Mouse (Mus musculus): ENCODE measurements around the gene Hsf5. TPM values are rescaled to one million over a fixed set of nuclear protein-coding genes. Genes with fewer than 3 reads are reported as not detected.

Gene Hsf5
- polyA plus RNA-seq (2014; fragmentation: Nextera tagmentation; extraction: Ambion mirVana): 0.33 and 0.62 TPM in 2 replicates

DNA sequence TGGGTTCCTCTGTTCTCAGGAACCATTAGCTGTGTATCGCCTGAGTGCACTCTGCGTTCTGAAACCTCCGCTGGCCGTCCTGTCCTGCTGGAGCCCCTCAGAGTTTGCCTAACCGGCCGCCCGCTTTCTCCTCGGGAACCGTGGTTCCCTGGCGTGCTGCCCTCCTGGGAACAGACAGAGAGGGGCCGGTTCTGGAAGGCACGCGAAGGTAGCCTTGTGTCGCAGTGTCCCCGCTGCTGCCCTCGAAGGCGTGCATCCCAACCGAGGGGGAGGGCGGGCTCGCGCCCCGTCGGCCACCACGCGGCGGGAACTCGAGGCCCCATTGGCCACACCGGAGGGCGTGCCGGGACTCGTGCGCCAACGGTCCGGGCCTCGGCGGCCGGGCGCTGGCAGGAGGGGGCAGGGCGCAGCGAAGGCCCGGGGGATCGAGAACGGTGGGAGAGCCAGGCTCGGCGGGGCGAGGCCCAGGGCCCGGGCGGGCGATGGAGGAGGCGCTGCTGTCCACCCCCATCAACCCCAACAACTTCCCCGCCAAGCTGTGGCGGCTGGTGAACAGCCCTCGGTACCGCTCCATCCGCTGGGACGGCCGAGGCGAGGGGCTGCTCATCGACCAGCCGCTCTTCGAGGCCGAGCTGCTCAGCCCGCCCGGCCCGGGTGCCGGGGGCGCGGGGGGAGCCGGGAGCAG lies at the start of gene Hsf5:
Gene Hsf5, plus strand, starts transcription at position 375 of the 685 bp plus-strand sequence.
- H3K36me3 ChIP-seq (ENCODE audit: control insufficient read depth, insufficient read depth, low read length): peaks cover 60% of the 10 kb centered on the region
- WGBS: 88% methylated on average over 43 of the region's 69 CpGs
- H3K4me2 ChIP-seq (ENCODE audit: low read depth, low read length): no peak within 1 kb of the TSS
- no peak for ATAC-seq (ENCODE audit: low read depth)
- H3K9ac ChIP-seq (replicated peaks; ENCODE audit: low read depth, low read length): no peak within 1 kb of the TSS
- no peak within 1 kb of the TSS for H3K27ac ChIP-seq (ENCODE audit: low read depth, low read length)
- H3K9me3 ChIP-seq (ENCODE audit: control insufficient read depth, low read length): no peaks in the 10 kb centered on the region
- H3K27me3 ChIP-seq (ENCODE audit: control insufficient read depth, insufficient read depth, low read length): no peaks in the 10 kb centered on the region
- no peaks in the 10 kb centered on the region for H3K4me1 ChIP-seq (ENCODE audit: control insufficient read depth, insufficient read depth, low read length)
- no peak within 1 kb of the TSS for H3K4me3 ChIP-seq (ENCODE audit: low read depth, low read length)

DNA sequence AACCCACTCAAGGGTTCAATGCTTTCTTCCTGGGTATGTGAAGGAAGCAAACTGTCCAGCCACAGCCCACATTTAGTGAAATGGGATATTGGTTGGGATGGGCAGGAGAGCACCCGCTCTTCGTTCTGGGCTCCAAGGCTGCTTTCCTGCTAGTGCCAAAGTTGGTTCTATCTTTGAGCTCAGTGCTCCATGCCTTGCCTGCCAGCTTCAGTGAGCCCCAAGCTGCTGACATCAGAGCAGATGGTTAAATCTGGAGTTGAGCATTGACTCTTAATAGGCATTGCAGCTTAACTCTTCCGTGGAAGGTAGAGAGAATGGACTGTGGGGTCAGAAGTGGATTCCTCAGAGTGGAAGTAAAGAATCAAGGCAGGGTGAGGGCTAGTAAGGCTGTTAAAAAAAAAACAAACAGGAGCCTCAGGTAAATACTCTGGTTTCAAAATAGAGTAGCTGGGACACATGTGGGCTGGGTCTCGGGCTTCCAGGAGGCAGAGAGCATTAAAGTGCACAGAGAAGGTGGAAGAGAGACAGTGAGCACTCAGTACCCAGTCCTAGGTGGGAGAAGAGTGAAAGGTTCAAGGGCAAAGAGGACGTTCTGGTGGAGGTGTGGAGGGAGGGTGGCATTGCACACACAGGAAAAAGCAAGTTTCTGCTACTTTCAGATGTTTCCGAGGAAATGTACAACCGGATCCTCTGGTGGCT lies 48.6 kb upstream of the Hsf5 start, which contains the start of gene Sept4:
Gene Sept4, plus strand, starts transcription at position 649 of the 699 bp plus-strand sequence.
- Histone ChIP-seq H3K9me3 (ENCODE audit: control insufficient read depth, low read length) (no peaks in the 10 kb centered on the region), H3K27ac (ENCODE audit: low read depth, low read length) (no peak within 1 kb of the TSS), H3K27me3 (ENCODE audit: control insufficient read depth, insufficient read depth, low read length) (no peaks in the 10 kb centered on the region), H3K4me3 (ENCODE audit: low read depth, low read length) (no peak within 1 kb of the TSS), H3K4me2 (ENCODE audit: low read depth, low read length) (no peak within 1 kb of the TSS), H3K36me3 (ENCODE audit: control insufficient read depth, insufficient read depth, low read length) (no peaks in the 10 kb centered on the region), H3K9ac (replicated peaks; ENCODE audit: low read depth, low read length) (no peak within 1 kb of the TSS), H3K4me1 (ENCODE audit: control insufficient read depth, insufficient read depth, low read length) (no peaks in the 10 kb centered on the region)
- ATAC-seq (ENCODE audit: low read depth): no peak
- 78% methylated on average over 7 of the region's 7 CpGs for WGBS

DNA sequence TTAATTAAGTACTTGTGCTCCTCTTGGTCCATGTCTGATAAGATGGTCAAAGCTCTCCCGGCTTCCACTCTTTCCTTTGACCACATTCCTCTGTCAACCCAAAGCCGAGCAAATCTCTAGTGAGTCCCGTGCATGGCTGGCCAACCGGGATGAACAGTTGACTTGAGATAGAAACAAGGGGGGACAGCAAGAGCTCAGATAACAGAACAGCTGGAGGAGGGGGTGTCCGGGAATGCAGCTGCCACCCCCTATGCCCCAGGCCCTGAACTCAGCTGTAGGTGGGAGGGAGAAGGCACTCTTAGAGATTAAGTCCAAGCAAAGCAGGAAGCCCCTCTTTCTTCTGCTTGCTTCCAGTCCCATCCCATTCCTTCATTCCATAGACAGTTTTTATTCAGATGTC lies 46.2 kb upstream of the Hsf5 start:
- no peak overlapping the region for H3K4me2 ChIP-seq (ENCODE audit: low read depth, low read length)
- H3K4me3 ChIP-seq (ENCODE audit: low read depth, low read length): no peak overlapping the region
- ATAC-seq (ENCODE audit: low read depth): no peak
- H3K27ac ChIP-seq (ENCODE audit: low read depth, low read length): no peak overlapping the region
- no peaks in the 10 kb centered on the region for H3K9me3 ChIP-seq (ENCODE audit: control insufficient read depth, low read length)
- H3K4me1 ChIP-seq (ENCODE audit: control insufficient read depth, insufficient read depth, low read length): no peaks in the 10 kb centered on the region
- no peaks in the 10 kb centered on the region for H3K27me3 ChIP-seq (ENCODE audit: control insufficient read depth, insufficient read depth, low read length)
- H3K9ac ChIP-seq (replicated peaks; ENCODE audit: low read depth, low read length): no peak overlapping the region
- 91% methylated on average over 5 of the region's 5 CpGs for WGBS
- no peaks in the 10 kb centered on the region for H3K36me3 ChIP-seq (ENCODE audit: control insufficient read depth, insufficient read depth, low read length)

DNA sequence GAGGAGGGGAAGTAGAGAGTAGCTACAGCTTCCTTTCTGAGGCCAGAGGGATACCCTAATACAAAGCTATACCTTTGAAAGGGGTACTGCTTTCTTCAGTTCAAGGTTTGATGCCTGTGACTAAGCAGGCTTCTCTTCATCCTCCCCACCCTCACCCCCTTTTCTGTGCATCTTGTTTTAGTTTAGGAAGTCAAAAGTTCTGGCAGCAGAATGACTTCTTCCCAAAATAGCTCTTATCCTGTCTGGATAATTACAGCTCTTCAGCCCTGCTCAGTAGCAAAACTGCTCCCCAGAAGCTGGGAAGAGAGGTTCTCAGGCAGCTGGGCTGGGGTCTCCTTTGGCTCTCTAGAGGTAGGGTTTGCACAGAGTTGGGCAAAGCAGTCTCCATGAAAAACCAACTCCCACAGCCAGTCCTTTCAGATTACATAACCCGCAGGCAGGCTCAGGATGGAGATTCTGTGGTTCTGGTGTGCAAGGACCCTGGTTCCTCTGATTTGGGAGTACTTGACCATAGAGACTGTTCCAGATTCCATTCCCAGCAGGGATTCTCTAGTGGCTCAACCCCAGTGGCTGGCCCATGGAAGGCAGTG lies 45.5 kb upstream of the Hsf5 start:
- Histone ChIP-seq H3K36me3 (ENCODE audit: control insufficient read depth, insufficient read depth, low read length) (no peaks in the 10 kb centered on the region), H3K4me3 (ENCODE audit: low read depth, low read length) (no peak overlapping the region), H3K27ac (ENCODE audit: low read depth, low read length) (no peak overlapping the region), H3K27me3 (ENCODE audit: control insufficient read depth, insufficient read depth, low read length) (no peaks in the 10 kb centered on the region), H3K4me1 (ENCODE audit: control insufficient read depth, insufficient read depth, low read length) (no peaks in the 10 kb centered on the region), H3K9me3 (ENCODE audit: control insufficient read depth, low read length) (no peaks in the 10 kb centered on the region), H3K4me2 (ENCODE audit: low read depth, low read length) (no peak overlapping the region), H3K9ac (replicated peaks; ENCODE audit: low read depth, low read length) (no peak overlapping the region)
- no peak for ATAC-seq (ENCODE audit: low read depth)
- WGBS: 100% methylated on average over 1 of the region's 1 CpGs

DNA sequence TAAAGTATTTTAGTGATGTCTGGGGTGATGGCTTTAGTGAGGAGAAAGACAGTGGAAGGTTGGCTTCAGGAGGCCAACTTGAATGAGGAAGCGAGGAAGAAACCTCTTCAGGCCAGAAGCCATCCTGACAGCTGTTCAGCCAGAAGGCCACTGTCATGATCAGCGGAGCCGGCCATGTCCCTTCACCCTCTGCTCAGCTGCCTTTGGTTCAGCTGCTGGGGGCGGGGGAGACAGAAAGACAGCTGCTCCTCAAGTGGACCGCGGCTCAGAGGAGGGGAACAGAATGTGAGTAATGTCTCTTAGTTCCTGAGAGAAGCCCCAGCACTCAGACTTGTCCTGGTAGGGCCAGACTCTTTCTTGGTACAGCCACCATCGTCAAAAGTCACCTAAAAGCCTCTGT lies 43.2 kb upstream of the Hsf5 start:
- Histone ChIP-seq H3K4me1 (ENCODE audit: control insufficient read depth, insufficient read depth, low read length) (peaks cover 6% of the 10 kb centered on the region; the same call in 1 of the 2 replicates), H3K27ac (ENCODE audit: low read depth, low read length) (no peak overlapping the region), H3K4me2 (ENCODE audit: low read depth, low read length) (no peak overlapping the region), H3K9ac (replicated peaks; ENCODE audit: low read depth, low read length) (no peak overlapping the region), H3K36me3 (ENCODE audit: control insufficient read depth, insufficient read depth, low read length) (no peaks in the 10 kb centered on the region), H3K27me3 (ENCODE audit: control insufficient read depth, insufficient read depth, low read length) (no peaks in the 10 kb centered on the region), H3K4me3 (ENCODE audit: low read depth, low read length) (no peak overlapping the region), H3K9me3 (ENCODE audit: control insufficient read depth, low read length) (no peaks in the 10 kb centered on the region)
- WGBS: 78% methylated on average over 7 of the region's 7 CpGs
- ATAC-seq (ENCODE audit: low read depth): no peak

DNA sequence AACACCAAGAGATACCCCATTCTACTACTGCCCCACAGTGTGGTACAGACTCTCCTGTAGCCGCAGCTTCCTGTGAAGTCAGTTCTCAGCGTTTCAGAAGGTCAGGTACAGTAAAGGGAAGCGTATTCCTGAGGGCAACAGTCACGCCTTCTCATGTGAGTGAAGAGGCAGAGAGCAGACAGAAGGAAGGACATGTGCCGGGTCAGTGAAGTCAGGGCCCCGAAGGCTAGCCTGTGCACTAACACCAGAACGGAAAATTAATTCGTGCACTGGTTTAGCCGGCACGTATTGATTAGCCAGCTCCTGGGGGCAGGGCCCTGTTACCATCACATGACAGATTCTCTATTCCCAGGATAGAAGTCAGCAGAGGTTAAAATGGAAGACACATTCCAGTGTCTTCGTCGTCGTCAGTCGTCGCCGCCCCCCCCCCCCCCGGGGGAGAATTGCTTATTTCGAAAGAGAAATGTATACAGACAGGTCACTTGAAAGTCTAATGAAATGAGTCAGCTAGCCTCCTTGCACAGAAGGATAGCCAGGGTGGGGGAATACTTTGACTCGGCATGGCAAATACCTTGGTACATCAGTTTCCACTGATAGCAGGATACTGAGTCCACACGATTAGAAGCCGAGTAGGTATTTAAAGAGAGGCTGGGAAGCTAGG lies 42.3 kb upstream of the Hsf5 start:
- H3K4me2 ChIP-seq (ENCODE audit: low read depth, low read length): no peak overlapping the region
- WGBS: 74% methylated on average over 21 of the region's 21 CpGs
- no peak overlapping the region for H3K4me3 ChIP-seq (ENCODE audit: low read depth, low read length)
- no peak for ATAC-seq (ENCODE audit: low read depth)
- H3K27me3 ChIP-seq (ENCODE audit: control insufficient read depth, insufficient read depth, low read length): no peaks in the 10 kb centered on the region
- H3K36me3 ChIP-seq (ENCODE audit: control insufficient read depth, insufficient read depth, low read length): no peaks in the 10 kb centered on the region
- H3K4me1 ChIP-seq (ENCODE audit: control insufficient read depth, insufficient read depth, low read length): peaks cover 8% of the 10 kb centered on the region; the same call in 1 of the 2 replicates
- H3K9me3 ChIP-seq (ENCODE audit: control insufficient read depth, low read length): no peaks in the 10 kb centered on the region
- H3K27ac ChIP-seq (ENCODE audit: low read depth, low read length): no peak overlapping the region
- H3K9ac ChIP-seq (replicated peaks; ENCODE audit: low read depth, low read length): no peak overlapping the region

DNA sequence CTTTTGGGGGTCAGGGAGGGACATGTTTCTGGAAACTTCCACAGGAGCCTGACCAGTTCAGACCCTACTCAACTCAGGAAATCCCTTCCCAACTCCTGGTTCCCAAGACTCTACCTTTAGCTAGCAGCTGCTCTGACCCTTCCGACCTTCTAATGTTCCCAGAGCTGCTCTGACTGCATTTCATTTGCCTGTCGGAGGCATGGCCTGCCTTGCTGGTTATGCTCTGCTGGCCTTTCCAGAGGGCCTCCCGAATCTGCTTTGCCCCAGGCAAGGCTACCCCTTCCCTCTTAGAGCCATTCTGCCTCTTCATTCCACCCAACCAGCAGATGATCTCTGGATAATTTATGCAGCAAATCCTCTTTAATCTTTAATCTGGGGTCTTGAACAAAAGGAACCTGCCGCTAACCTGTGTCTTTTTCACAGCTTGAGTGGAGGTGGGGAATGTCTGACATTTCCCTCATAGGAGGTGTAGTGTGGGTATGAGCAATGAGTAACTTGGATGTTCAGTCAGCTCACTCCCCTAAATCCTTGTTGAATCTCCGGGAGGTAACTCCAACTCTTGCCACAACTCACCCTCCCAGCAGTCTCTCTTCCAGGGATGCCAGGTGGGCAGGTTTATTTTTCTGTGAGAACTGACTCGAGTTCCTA lies 39.2 kb upstream of the Hsf5 start:
- H3K4me2 ChIP-seq (ENCODE audit: low read depth, low read length): peak overlapping the region; percentile 89
- no peaks in the 10 kb centered on the region for H3K36me3 ChIP-seq (ENCODE audit: control insufficient read depth, insufficient read depth, low read length)
- peak overlapping the region; percentile 60 for H3K9ac ChIP-seq (replicated peaks; ENCODE audit: low read depth, low read length)
- WGBS: 26% methylated on average over 6 of the region's 6 CpGs
- H3K9me3 ChIP-seq (ENCODE audit: control insufficient read depth, low read length): no peaks in the 10 kb centered on the region
- no peaks in the 10 kb centered on the region for H3K27me3 ChIP-seq (ENCODE audit: control insufficient read depth, insufficient read depth, low read length)
- peak overlapping the region; percentile 52 for H3K4me3 ChIP-seq (ENCODE audit: low read depth, low read length)
- ATAC-seq (ENCODE audit: low read depth): 0 out of 2 replicates have a peak, but pooled peaks have one; percentile 9
- H3K4me1 ChIP-seq (ENCODE audit: control insufficient read depth, insufficient read depth, low read length): peaks cover 8% of the 10 kb centered on the region; the same call in 1 of the 2 replicates
- H3K27ac ChIP-seq (ENCODE audit: low read depth, low read length): no peak overlapping the region

DNA sequence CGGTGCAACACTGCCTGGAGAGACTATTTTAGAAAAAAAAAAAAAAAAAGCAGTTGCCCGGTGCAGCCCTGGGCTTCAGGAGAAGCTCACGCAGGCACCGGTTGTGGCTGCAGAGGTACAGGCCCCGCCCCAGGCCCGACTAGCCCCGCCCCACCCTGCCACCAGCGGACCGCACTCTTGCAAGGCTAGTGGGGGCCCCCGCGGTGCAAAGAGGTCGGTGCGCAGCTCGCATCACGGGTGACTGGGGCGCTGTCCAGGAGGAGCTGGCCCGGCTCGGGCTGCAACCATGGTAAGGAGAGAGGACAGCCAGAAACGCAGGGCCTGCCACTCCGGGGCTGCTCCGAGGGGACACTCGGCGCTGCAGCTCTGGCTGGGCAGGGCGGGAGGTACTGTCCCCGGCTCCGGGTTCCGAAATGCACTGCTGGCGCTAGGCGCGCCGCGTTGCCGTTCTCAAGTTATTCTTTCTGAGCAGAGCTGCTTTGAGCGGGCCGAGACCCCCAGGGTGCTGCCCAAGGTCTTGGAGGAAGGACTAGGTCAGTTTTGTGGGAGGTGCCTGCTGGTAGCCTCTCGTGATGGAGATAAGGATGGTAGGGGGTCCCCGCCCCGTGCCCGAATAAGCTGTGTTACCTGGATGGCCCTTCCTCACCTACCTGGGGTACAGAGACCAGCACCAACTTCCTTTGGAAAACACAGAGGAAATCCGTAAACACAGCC lies 38.6 kb upstream of the Hsf5 start:
- H3K36me3 ChIP-seq (ENCODE audit: control insufficient read depth, insufficient read depth, low read length): no peaks in the 10 kb centered on the region
- peak overlapping the region; percentile 39 for H3K27ac ChIP-seq (ENCODE audit: low read depth, low read length)
- no peaks in the 10 kb centered on the region for H3K27me3 ChIP-seq (ENCODE audit: control insufficient read depth, insufficient read depth, low read length)
- H3K4me2 ChIP-seq (ENCODE audit: low read depth, low read length): peak overlapping the region; percentile 89
- no peaks in the 10 kb centered on the region for H3K9me3 ChIP-seq (ENCODE audit: control insufficient read depth, low read length)
- peaks cover 8% of the 10 kb centered on the region; the same call in 1 of the 2 replicates for H3K4me1 ChIP-seq (ENCODE audit: control insufficient read depth, insufficient read depth, low read length)
- peak; percentile 81; the same call in 1 of the 2 replicates for ATAC-seq (ENCODE audit: low read depth)
- H3K9ac ChIP-seq (replicated peaks; ENCODE audit: low read depth, low read length): peak overlapping the region; percentile 60
- peak overlapping the region; percentile 52 for H3K4me3 ChIP-seq (ENCODE audit: low read depth, low read length)
- under 1% methylated on average over 40 of the region's 40 CpGs for WGBS
